Mouse (Mus musculus) lung, embryonic 16.5 days (tissue): ENCODE measurements around the gene Mfap4. TPM values are rescaled to one million over a fixed set of nuclear protein-coding genes. Genes with fewer than 3 reads are reported as not detected.

Experiments used
- ATAC-seq: fragments of 200-750 bp; cut with Nextera tagmentation; 2 replicates; pipeline ENCODE4 v1.8.0; 2017; ENCODE audit warnings: low read depth, mild to moderate bottlenecking, moderate library complexity
- H3K27ac ChIP-seq: fragments of 300-500 bp; sonication (generic); 2 replicates; pipeline ENCODE4 v1.5.1; 2014; ENCODE audit warnings: mild to moderate bottlenecking, control low read depth, low read length
- H3K27me3 ChIP-seq: fragments of 300-500 bp; sonication (generic); 2 replicates; pipeline ENCODE4 v1.6.1; 2014; ENCODE audit warnings: low read depth, low read length, mixed read lengths; ENCODE audit not compliant: control insufficient read depth, insufficient read depth
- H3K36me3 ChIP-seq: fragments of 300-500 bp; sonication (generic); 2 replicates; pipeline ENCODE4 v1.6.1; 2014; ENCODE audit warnings: low read length; ENCODE audit not compliant: control insufficient read depth, insufficient read depth
- H3K4me1 ChIP-seq: fragments of 300-500 bp; sonication (generic); replicated peaks from 2 replicates; pipeline ENCODE4 v1.6.1; 2014; ENCODE audit warnings: low read length, mixed read lengths; ENCODE audit not compliant: control insufficient read depth, insufficient read depth
- H3K4me2 ChIP-seq: fragments of 300-500 bp; sonication (generic); 2 replicates; pipeline ENCODE4 v1.6.1; 2014; ENCODE audit warnings: low read depth, low read length, control low read depth
- H3K4me3 ChIP-seq: fragments of 300-500 bp; sonication (generic); 2 replicates; pipeline ENCODE4 v1.5.1; 2014; ENCODE audit warnings: mild to moderate bottlenecking, low read length, control low read depth
- H3K9ac ChIP-seq: fragments of 300-500 bp; sonication (generic); 2 replicates; pipeline ENCODE4 v1.6.1; 2014; ENCODE audit warnings: low read length, control low read depth
- H3K9me3 ChIP-seq: fragments of 300-500 bp; sonication (generic); 2 replicates; pipeline ENCODE4 v1.6.1; 2016; ENCODE audit warnings: low read length; ENCODE audit not compliant: control insufficient read depth
- WGBS: fragments of 180-500 bp; shearing (Covaris S2); extraction: QIAGEN DNeasy Blood & Tissue Kit; methylation state at CpG from one replicate; pipeline ENCODE4 v1.1.7; 2014; 5-methylcytosine and 5-hydroxymethylcytosine counted together
- polyA plus RNA-seq: library from polyadenylated mRNA; unstranded; fragments of >200 nt; fragmentation: Nextera tagmentation; extraction: Ambion mirVana; gene quantifications from 2 replicates; pipeline ENCODE4 v1.2.1, GENCODE M21; 2015

Mfap4 gene
- polyA plus RNA-seq, 1 experiment from 2014 or later = 1,630 TPM

- peaks cover 7% of the 10 kb centered on the region; the same call in 1 of the 2 replicates for H3K36me3 ChIP-seq
- H3K9me3 ChIP-seq = no peaks in the 10 kb centered on the region
- peaks cover 3% of the 10 kb centered on the region for H3K4me1 ChIP-seq
- no peaks in the 10 kb centered on the region for H3K27me3 ChIP-seq
- ATAC-seq = peak; percentile 56
- no peak overlapping the region for H3K9ac ChIP-seq
- 40% methylated on average over 4 of the region's 4 CpGs for WGBS
- H3K4me3 ChIP-seq = no peak overlapping the region
- no peak overlapping the region for H3K4me2 ChIP-seq
- peak overlapping the region; percentile 50 for H3K27ac ChIP-seq
Measured at GRCm38 (mm10) chr11:61529268-61529713, 44.1 kb downstream of the Mfap4 start.

GRCm38 (mm10) chr11:61532820-61533219 lies 47.6 kb downstream of the Mfap4 start:
- Histone ChIP-seq H3K4me2 (no peak overlapping the region), H3K4me3 (no peak overlapping the region), H3K27ac (peak overlapping the region; percentile 40; the same call in 1 of the 2 replicates), H3K9ac (no peak overlapping the region), H3K36me3 (peaks cover 5% of the 10 kb centered on the region; the same call in 1 of the 2 replicates), H3K9me3 (no peaks in the 10 kb centered on the region), H3K27me3 (no peaks in the 10 kb centered on the region), H3K4me1 (peaks cover 6% of the 10 kb centered on the region)
- no peak for ATAC-seq
- WGBS = 85% methylated on average over 2 of the region's 2 CpGs

- peak; percentile 80 for ATAC-seq
- peak overlapping the region; percentile 63 for H3K27ac ChIP-seq
- WGBS = 66% methylated on average over 5 of the region's 5 CpGs
- H3K36me3 ChIP-seq = peaks cover 5% of the 10 kb centered on the region; the same call in 1 of the 2 replicates
- H3K4me1 ChIP-seq = peaks cover 6% of the 10 kb centered on the region
- H3K4me2 ChIP-seq = no peak overlapping the region
- no peak overlapping the region for H3K4me3 ChIP-seq
- no peaks in the 10 kb centered on the region for H3K27me3 ChIP-seq
- no peaks in the 10 kb centered on the region for H3K9me3 ChIP-seq
- no peak overlapping the region for H3K9ac ChIP-seq
Measured at GRCm38 (mm10) chr11:61533571-61533970, 48.3 kb downstream of the Mfap4 start.

GRCm38 (mm10) chr11:61535530-61535929 lies 50.3 kb downstream of the Mfap4 start:
- WGBS = 32% methylated on average over 1 of the region's 1 CpGs
- no peaks in the 10 kb centered on the region for H3K27me3 ChIP-seq
- peak; percentile 73 for ATAC-seq
- H3K4me1 ChIP-seq = peaks cover 3% of the 10 kb centered on the region; the same call in 1 of the 2 replicates
- H3K36me3 ChIP-seq = peaks cover 5% of the 10 kb centered on the region; the same call in 1 of the 2 replicates
- no peak overlapping the region for H3K27ac ChIP-seq
- H3K4me3 ChIP-seq = no peak overlapping the region
- no peaks in the 10 kb centered on the region for H3K9me3 ChIP-seq
- H3K9ac ChIP-seq = no peak overlapping the region
- H3K4me2 ChIP-seq = no peak overlapping the region

GRCm38 (mm10) chr11:61536952-61537351 lies 51.7 kb downstream of the Mfap4 start:
- Histone ChIP-seq H3K9me3 (no peaks in the 10 kb centered on the region), H3K27ac (no peak overlapping the region), H3K4me2 (no peak overlapping the region), H3K27me3 (no peaks in the 10 kb centered on the region), H3K4me3 (no peak overlapping the region), H3K36me3 (peaks cover 5% of the 10 kb centered on the region; the same call in 1 of the 2 replicates), H3K9ac (no peak overlapping the region), H3K4me1 (peaks cover 3% of the 10 kb centered on the region; the same call in 1 of the 2 replicates)
- 36% methylated on average over 3 of the region's 3 CpGs for WGBS
- ATAC-seq = no peak

GRCm38 (mm10) chr11:61537362-61537761 lies 52.1 kb downstream of the Mfap4 start:
- no peak overlapping the region for H3K4me2 ChIP-seq
- WGBS = 72% methylated on average over 3 of the region's 3 CpGs
- ATAC-seq = no peak

More at GRCm38 (mm10) chr11:61537362-61537761, 52.1 kb downstream of the Mfap4 start:
- no peak overlapping the region for H3K9ac ChIP-seq
- H3K4me3 ChIP-seq = no peak overlapping the region
- peaks cover 3% of the 10 kb centered on the region; the same call in 1 of the 2 replicates for H3K4me1 ChIP-seq
- no peaks in the 10 kb centered on the region for H3K9me3 ChIP-seq
- H3K27ac ChIP-seq = no peak overlapping the region
- peaks cover 3% of the 10 kb centered on the region; the same call in 1 of the 2 replicates for H3K36me3 ChIP-seq
- H3K27me3 ChIP-seq = no peaks in the 10 kb centered on the region

Other genes with a start within 250 kb of the Mfap4 start
- gene Aldh3a2, start 218.0 kb upstream of the Mfap4 start, polyA plus RNA-seq = 47.8 and 49.4 TPM in 2 replicates
- 0.26 and 0.69 TPM in 2 replicates for gene Slc47a2, start 142.6 kb upstream of the Mfap4 start, polyA plus RNA-seq
- 3.6 and 4.5 TPM in 2 replicates for gene Slc47a1, start 107.1 kb upstream of the Mfap4 start, polyA plus RNA-seq
- gene Rnf112, start 31.3 kb upstream of the Mfap4 start, polyA plus RNA-seq = 0.78 and 1.2 TPM in 2 replicates
- gene Mapk7, start 9.0 kb downstream of the Mfap4 start, polyA plus RNA-seq = 59.6 and 61.8 TPM in 2 replicates
- 47.3 and 47.9 TPM in 2 replicates for gene B9d1, start 19.7 kb downstream of the Mfap4 start, polyA plus RNA-seq
- 24.4 and 28.7 TPM in 2 replicates for gene Epn2, start 94.3 kb downstream of the Mfap4 start, polyA plus RNA-seq
- 43.1 and 49.9 TPM in 2 replicates for gene Grap, start 167.8 kb downstream of the Mfap4 start, polyA plus RNA-seq
- 2.2 and 2.3 TPM in 2 replicates for gene Fam83g, start 198.7 kb downstream of the Mfap4 start, polyA plus RNA-seq
- gene Slc5a10, start 235.4 kb downstream of the Mfap4 start, polyA plus RNA-seq = 0.08 TPM in 1 of 2 replicates, not detected in the other